In genomic region chr1:75449377-75450135, GRCm38 (mm10) we compare ENCODE assay signal across 9 mouse cellular contexts. TPM values are rescaled to one million over a fixed set of nuclear protein-coding genes. Genes with fewer than 3 reads are reported as not detected.
DNase-seq lines count a peak whose midpoint lies in the region; ATAC-seq and TF ChIP-seq lines count a peak whose summit lies in the region.
"Had no signal": no experiment of that assay in that cellular context is flagged by ENCODE, and none has a peak within 500 bp of the region (broad histone marks: within the 10 kb centered on the region; RNA-seq: fewer than 3 reads in every experiment).

No protein-coding gene starts in this region.

- H3K4me3 ChIP-seq in E14TG2a.4 (replicated peaks; ENCODE audit: low read length): peak overlapping the region; percentile 61
- peak overlapping the region; percentile 40 for H3K4me3 ChIP-seq in hindbrain, embryonic 15.5 days
- H3K4me3 ChIP-seq in midbrain, embryonic 10.5 days: peak overlapping the region; percentile 54

- peaks cover 74% of the 10 kb centered on the region for H3K4me1 ChIP-seq in E14TG2a.4 (replicated peaks; ENCODE audit: low read depth, low read length)
- peaks cover 85% of the 10 kb centered on the region for H3K4me1 ChIP-seq in hindbrain, embryonic 15.5 days (replicated peaks)
- H3K4me1 ChIP-seq in midbrain, embryonic 10.5 days: peaks cover 99% of the 10 kb centered on the region

- peak overlapping the region; percentile 51 for H3K9ac ChIP-seq in hindbrain, embryonic 15.5 days

- peak overlapping the region; percentile 43 for H3K27ac ChIP-seq in hindbrain, embryonic 15.5 days (replicated peaks)
- peak overlapping the region; percentile 91 for H3K27ac ChIP-seq in midbrain, embryonic 10.5 days (replicated peaks)
- H3K27ac ChIP-seq: macrophage had no signal

- no peak for ATAC-seq in hindbrain, embryonic 15.5 days (ENCODE audit: low FRiP score, low read depth)

- H3K4me2 ChIP-seq in hindbrain, embryonic 15.5 days: peak overlapping the region; percentile 73

- peak; percentile 61 for DNase-seq in MN1 (ENCODE audit: low spot score)
- DNase-seq in midbrain, embryonic 10.5 days (ENCODE audit: low spot score): peak; percentile 40
- DNase-seq in spleen, postnatal 14 days (ENCODE audit: low spot score in 2 of 2): no peak
- no peak for DNase-seq in cerebellum, postnatal 10 days
- DNase-seq in ovary, adult 18-20 months (ENCODE audit: low spot score): no peak
- DNase-seq: heart, postnatal 10 days had no signal

- no peak for TF ChIP-seq CTCF in E14TG2a.4 (conservative IDR thresholded peaks at IDR 0.05; ENCODE audit: low read length)

- peaks cover 7% of the 10 kb centered on the region; the same call in 1 of the 2 replicates for H3K9me3 ChIP-seq in E14TG2a.4 (ENCODE audit: low read length)
- H3K9me3 ChIP-seq in hindbrain, embryonic 15.5 days: no peaks in the 10 kb centered on the region
- no peaks in the 10 kb centered on the region for H3K9me3 ChIP-seq in midbrain, embryonic 10.5 days (replicated peaks)

- 3% methylated on average over 8 of the region's 8 CpGs for WGBS in hindbrain, embryonic 15.5 days
- WGBS in midbrain, embryonic 10.5 days: under 1% methylated on average over 8 of the region's 8 CpGs

- H3K36me3 ChIP-seq in E14TG2a.4 (ENCODE audit: insufficient read depth, low read length): no peaks in the 10 kb centered on the region
- no peaks in the 10 kb centered on the region for H3K36me3 ChIP-seq in hindbrain, embryonic 15.5 days
- no peaks in the 10 kb centered on the region for H3K36me3 ChIP-seq in midbrain, embryonic 10.5 days

- peaks cover 92% of the 10 kb centered on the region for H3K27me3 ChIP-seq in E14TG2a.4 (ENCODE audit: insufficient read depth, low read length)
- peaks cover 15% of the 10 kb centered on the region; the same call in 1 of the 2 replicates for H3K27me3 ChIP-seq in hindbrain, embryonic 15.5 days
- peaks cover 92% of the 10 kb centered on the region for H3K27me3 ChIP-seq in midbrain, embryonic 10.5 days (ENCODE audit: low read depth, poor library complexity, severe bottlenecking)

RNA-seq across cellular contexts. Expression of gene Asic4, which starts 0.7 kb away (rescaled TPM):
- polyA plus RNA-seq in hindbrain, embryonic 15.5 days (2015; fragmentation: Nextera tagmentation; extraction: Ambion mirVana): 21.2 and 22.8 TPM in 2 replicates
- 6.1 and 17.7 TPM in 2 replicates for polyA plus RNA-seq in midbrain, embryonic 10.5 days (2016; fragmentation: Nextera tagmentation; extraction: Ambion mirVana)
- polyA plus RNA-seq: macrophage had no signal

RNA-seq across cellular contexts. Expression of gene Gmppa, which starts 13.8 kb away (rescaled TPM):
- polyA plus RNA-seq in hindbrain, embryonic 15.5 days (2015; fragmentation: Nextera tagmentation; extraction: Ambion mirVana): 73.8 and 79.0 TPM in 2 replicates
- 70.2 and 73.1 TPM in 2 replicates for polyA plus RNA-seq in midbrain, embryonic 10.5 days (2016; fragmentation: Nextera tagmentation; extraction: Ambion mirVana)

RNA-seq across cellular contexts. Expression of gene Chpf, which starts 29.6 kb away (rescaled TPM):
- 46.1 and 53.4 TPM in 2 replicates for polyA plus RNA-seq in hindbrain, embryonic 15.5 days (2015; fragmentation: Nextera tagmentation; extraction: Ambion mirVana)
- polyA plus RNA-seq in midbrain, embryonic 10.5 days (2016; fragmentation: Nextera tagmentation; extraction: Ambion mirVana): 24.4 and 25.2 TPM in 2 replicates

RNA-seq across cellular contexts. Expression of gene Tmem198, which starts 29.8 kb away (rescaled TPM):
- polyA plus RNA-seq in hindbrain, embryonic 15.5 days (2015; fragmentation: Nextera tagmentation; extraction: Ambion mirVana): 45.2 and 49.9 TPM in 2 replicates
- 9.9 and 17.4 TPM in 2 replicates for polyA plus RNA-seq in midbrain, embryonic 10.5 days (2016; fragmentation: Nextera tagmentation; extraction: Ambion mirVana)
- polyA plus RNA-seq: macrophage had no signal

RNA-seq across cellular contexts. Expression of gene Obsl1, which starts 56.7 kb away (rescaled TPM):
- 28.1 and 34.9 TPM in 2 replicates for polyA plus RNA-seq in hindbrain, embryonic 15.5 days (2015; fragmentation: Nextera tagmentation; extraction: Ambion mirVana)
- 35.2 and 35.7 TPM in 2 replicates for polyA plus RNA-seq in midbrain, embryonic 10.5 days (2016; fragmentation: Nextera tagmentation; extraction: Ambion mirVana)
- polyA plus RNA-seq: macrophage had no signal

Comparison
In these comparisons a context has a peak if more than half of its experiments do, and no peak if none do; other contexts are left out.
1. DNase-seq: peak in MN1 (single experiment) and midbrain, embryonic 10.5 days (single experiment); none in spleen, postnatal 14 days (0 of 2), cerebellum, postnatal 10 days (0 of 2) and ovary, adult 18-20 months (single experiment).
2. Peak in every context shown above with its lines, with median percentiles within 50 percentile points of each other: H3K4me3 ChIP-seq.